Mouse (Mus musculus) Patski (cell line): ENCODE data around the gene Cd81. TPM values are rescaled to one million over a fixed set of nuclear protein-coding genes. Genes with fewer than 3 reads are reported as not detected.

Experiments
- ATAC-seq: fragments of 100-300 bp; one replicate; pipeline ENCODE4 v1.8.0; 2021
- CTCF ChIA-PET: fragments of 350-600 bp; sonication (Branson Sonifier 250); formaldehyde crosslinking; loops from one replicate; lab custom pipeline; 2022; ENCODE audit warnings: inconsistent platforms; lab: Charles Lee
- POLR2A ChIA-PET: fragments of 350-600 bp; sonication (Branson Sonifier 250); formaldehyde crosslinking; loops from one replicate; lab custom pipeline; 2022; ENCODE audit warnings: antibody characterized with exemption, inconsistent platforms; lab: Charles Lee
- DNase-seq: peaks from one replicate; pipeline ENCODE4 v3.0.0-alpha.2; 2011; ENCODE audit warnings: low read depth, low spot score
- H3K27me3 ChIP-seq: fragments of 371-371 bp; one replicate; pipeline ENCODE4 v1.5.1; 2021
- CTCF ChIP-seq: fragments of 100-300 bp; IDR thresholded peaks from one replicate; pipeline ENCODE4 v1.5.1; 2021
- in situ Hi-C: fragments of 300-500 bp; cut with MboI; formaldehyde crosslinking; loops from 3 replicates; pipeline ENCODE4 v1.11.1; 2018; ENCODE audit warnings: low pct_unique_long_range_greater_than_20kb, mixed read lengths
- polyA plus RNA-seq: library from polyadenylated mRNA; unstranded; gene quantifications from one replicate; pipeline ENCODE4 v1.2.3, GENCODE M21; 2021

Gene Cd81
- polyA plus RNA-seq, 1 experiment from 2014 or later: 622 TPM

DNA sequence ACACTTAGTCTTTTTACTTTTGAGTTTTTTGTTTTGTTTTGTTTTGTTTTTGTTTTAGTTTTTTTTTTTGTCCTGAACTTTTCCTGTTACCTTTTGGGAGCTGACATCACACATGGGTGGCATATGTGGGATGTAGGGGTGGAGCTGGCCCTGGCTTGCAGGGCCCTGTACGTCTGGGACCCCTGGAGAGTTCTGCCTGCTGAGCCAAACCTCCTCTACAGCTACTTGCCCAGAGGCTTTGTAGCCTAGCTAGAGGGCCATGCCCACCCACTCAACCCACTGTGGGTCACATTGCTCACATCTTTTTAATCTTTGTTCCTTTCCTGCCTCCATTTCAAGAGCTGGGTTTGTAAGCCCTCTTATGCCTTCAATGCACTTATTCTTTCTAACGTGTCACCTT, 14.9 kb downstream of the Cd81 start:
- CTCF ChIA-PET: interaction anchor here (0.9 to 1.7 kb wide), 5 partner anchors 8 to 59 kb away, joined by 3 to 5 read pairs (median 4); partner anchors contain the start of gene Cd81
- no peak for TF ChIP-seq CTCF
- in situ Hi-C loops: no loop called here
- DNase-seq: no peak
- POLR2A ChIA-PET: interaction anchor here (0.8 to 2.2 kb wide), 3 partner anchors 8 to 60 kb away, joined by 6 to 12 read pairs (median 8); no protein-coding TSS in a partner anchor
- no peaks in the 10 kb centered on the region for H3K27me3 ChIP-seq
- ATAC-seq: no peak

DNA sequence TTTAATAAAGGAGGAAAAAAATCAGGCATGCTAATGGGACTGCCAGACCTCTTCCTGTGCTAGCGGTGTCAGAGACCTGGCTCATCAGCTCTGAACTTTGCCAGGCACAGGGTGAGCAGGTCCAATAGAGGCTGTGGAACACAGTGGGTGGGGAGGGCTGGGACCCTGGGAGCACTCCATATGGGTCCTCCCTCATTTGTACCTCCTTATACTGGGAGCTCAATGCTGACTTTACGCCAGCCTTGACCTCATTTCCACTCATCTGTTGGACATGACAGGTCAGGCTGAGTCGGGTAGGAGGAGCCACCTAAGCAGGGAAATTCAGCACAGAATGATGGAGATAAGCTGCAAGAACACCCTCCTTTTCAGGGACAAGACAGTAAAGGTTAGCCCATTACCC, 15.4 kb downstream of the Cd81 start:
- H3K27me3 ChIP-seq: no peaks in the 10 kb centered on the region
- ChIA-PET POLR2A (interaction anchor here (0.8 to 2.2 kb wide), 4 partner anchors 9 to 60 kb away, joined by 6 to 12 read pairs (median 7); no protein-coding TSS in a partner anchor), CTCF (interaction anchor here (0.9 to 1.7 kb wide), 4 partner anchors 9 to 55 kb away, joined by 3 to 4 read pairs (median 4); partner anchors contain the start of gene Cd81)
- in situ Hi-C loops: no loop called here
- no peak for DNase-seq
- TF ChIP-seq CTCF: no peak
- ATAC-seq: no peak

DNA sequence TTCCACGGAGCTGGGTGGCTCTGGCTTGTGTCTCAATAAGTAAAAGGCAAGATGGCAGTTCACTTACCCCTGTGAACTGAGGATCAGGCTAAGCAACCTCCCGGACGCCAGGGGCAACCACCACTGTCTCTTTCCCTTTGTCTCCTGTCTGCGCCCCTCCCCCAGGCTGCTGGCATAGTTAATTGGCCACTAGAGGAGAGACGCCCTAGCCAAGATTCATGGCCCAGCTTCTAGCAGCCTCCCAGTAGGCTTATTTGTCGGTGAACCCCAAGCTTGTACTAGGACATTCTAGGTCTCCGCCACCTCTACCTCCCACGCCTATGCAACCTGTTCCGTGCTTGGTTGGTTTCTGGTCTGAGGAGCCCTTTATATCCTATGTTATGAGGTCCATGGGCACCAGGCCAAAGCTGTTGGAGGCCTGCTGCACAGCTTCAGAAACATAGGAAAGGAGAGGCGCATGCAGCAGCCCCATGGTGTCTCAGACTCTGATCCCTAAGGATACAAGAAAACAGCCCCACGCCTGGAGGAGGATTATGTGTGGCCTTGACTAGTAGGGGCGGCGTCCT, 15.9 kb downstream of the Cd81 start:
- TF ChIP-seq CTCF: no peak
- no peaks in the 10 kb centered on the region for H3K27me3 ChIP-seq
- ATAC-seq (peak; percentile 10), DNase-seq (no peak)
- in situ Hi-C loops: no loop called here
- ChIA-PET POLR2A (interaction anchor here (1.1 to 2.2 kb wide), 3 partner anchors 9 to 60 kb away, joined by 6 to 12 read pairs (median 8); no protein-coding TSS in a partner anchor), CTCF (interaction anchor here (0.9 to 1.6 kb wide), 2 partner anchors 18 to 55 kb away, joined by 3 to 4 read pairs; no protein-coding TSS in a partner anchor)

DNA sequence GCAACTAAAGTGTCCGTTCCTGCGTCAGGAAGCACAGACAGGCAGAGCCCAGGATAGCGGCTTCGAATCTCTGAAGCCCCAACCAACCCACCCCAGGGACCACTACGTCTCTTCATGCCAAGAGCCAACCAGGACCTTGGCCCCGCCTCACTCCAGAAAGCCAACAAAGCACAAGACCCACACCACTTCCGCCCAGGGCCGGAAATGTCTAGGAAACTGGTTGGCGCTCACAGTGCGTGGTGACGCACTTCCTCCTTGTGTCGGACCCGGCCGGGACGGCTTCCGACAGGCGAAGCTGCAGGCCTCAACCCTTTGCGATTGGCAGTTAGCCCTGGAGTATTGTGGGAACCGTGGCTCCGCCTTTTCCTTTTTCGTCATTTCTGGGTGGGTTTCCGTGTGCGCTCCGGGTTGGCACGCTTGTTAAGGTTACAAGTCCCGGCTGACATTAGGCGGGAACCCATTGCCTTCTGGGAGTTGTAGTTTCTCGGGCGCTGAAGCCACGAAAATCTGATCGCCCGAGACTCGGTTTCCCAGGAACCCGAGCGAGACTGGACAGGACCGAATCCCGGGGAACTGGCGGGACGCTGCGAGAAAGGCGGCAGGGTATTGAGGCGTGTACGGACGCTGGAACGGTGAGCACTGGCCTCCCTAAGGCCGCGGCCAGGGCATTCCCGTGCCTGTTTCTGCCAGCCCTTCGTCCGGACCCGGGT, 16.5 kb downstream of the Cd81 start, which contains the start of gene Tssc4:
Gene Tssc4, plus strand, starts transcription at position 368 of the 710 bp plus-strand sequence.
- DNase-seq (peak; percentile 96), ATAC-seq (peak; percentile 81)
- in situ Hi-C loops: no loop called here
- CTCF ChIA-PET: interaction anchor here (1.6 to 4.6 kb wide), 3 partner anchors 17 to 61 kb away, joined by 4 to 18 read pairs (median 5); no protein-coding TSS in a partner anchor
- H3K27me3 ChIP-seq: no peaks in the 10 kb centered on the region
- POLR2A ChIA-PET: interaction anchor here (0.8 to 2.2 kb wide), 6 partner anchors 10 to 61 kb away, joined by 4 to 15 read pairs (median 7); partner anchors contain the start of gene Cd81
- TF ChIP-seq CTCF: no peak

GRCm38 (mm10) chr7:143069751-143070400, 17.3 kb downstream of the Cd81 start:
- no peaks in the 10 kb centered on the region for H3K27me3 ChIP-seq
- DNase-seq (no peak), ATAC-seq (no peak)
- no peak for TF ChIP-seq CTCF
- in situ Hi-C loops: no loop called here
- CTCF ChIA-PET: interaction anchor here (2.1 to 4.6 kb wide), 2 partner anchors 16 to 62 kb away, joined by 5 to 18 read pairs; no protein-coding TSS in a partner anchor
- POLR2A ChIA-PET: interaction anchor here (0.8 to 1.9 kb wide), 3 partner anchors 14 to 62 kb away, joined by 4 to 15 read pairs (median 4); partner anchors contain the start of gene Cd81

- in situ Hi-C loops: no loop called here
- no peak for DNase-seq
- no peak for ATAC-seq
- TF ChIP-seq CTCF: no peak
- CTCF ChIA-PET: interaction anchor here (0.8 to 4.6 kb wide), 3 partner anchors 16 to 63 kb away, joined by 3 to 18 read pairs (median 5); no protein-coding TSS in a partner anchor
- H3K27me3 ChIP-seq: no peaks in the 10 kb centered on the region
- POLR2A ChIA-PET: interaction anchor here (0.7 to 1.9 kb wide), 2 partner anchors 18 to 62 kb away, joined by 3 to 15 read pairs; partner anchors contain the start of gene Cd81
Observed at GRCm38 (mm10) chr7:143070506-143071070, 18.0 kb downstream of the Cd81 start.

- no peak for TF ChIP-seq CTCF
- H3K27me3 ChIP-seq: no peaks in the 10 kb centered on the region
- ChIA-PET POLR2A (no interaction called here), CTCF (interaction anchor here (1.5 to 4.6 kb wide), 3 partner anchors 13 to 65 kb away, joined by 4 to 21 read pairs (median 18); no protein-coding TSS in a partner anchor)
- ATAC-seq (no peak), DNase-seq (no peak)
- in situ Hi-C loops: no loop called here
Observed at GRCm38 (mm10) chr7:143072605-143073004, 20.1 kb downstream of the Cd81 start.

GRCm38 (mm10) chr7:143073086-143073485, 20.5 kb downstream of the Cd81 start:
- no peak for TF ChIP-seq CTCF
- H3K27me3 ChIP-seq: no peaks in the 10 kb centered on the region
- CTCF ChIA-PET: interaction anchor here (1.5 to 4.6 kb wide), 3 partner anchors 12 to 65 kb away, joined by 4 to 21 read pairs (median 18); no protein-coding TSS in a partner anchor
- in situ Hi-C loops: no loop called here
- ATAC-seq (no peak), DNase-seq (no peak)
- POLR2A ChIA-PET: interaction anchor here (0.6 kb wide), 1 partner anchor 64 kb away, joined by 3 read pairs; no protein-coding TSS in a partner anchor

GRCm38 (mm10) chr7:143075394-143075793, 22.9 kb downstream of the Cd81 start:
- POLR2A ChIA-PET: interaction anchor here (1.4 kb wide), 1 partner anchor 68 kb away, joined by 3 read pairs; no protein-coding TSS in a partner anchor
- no peak for DNase-seq
- CTCF ChIA-PET: interaction anchor here (1.2 to 4.1 kb wide), 3 partner anchors 10 to 391 kb away, joined by 3 to 21 read pairs (median 7); no protein-coding TSS in a partner anchor
- H3K27me3 ChIP-seq: no peaks in the 10 kb centered on the region
- TF ChIP-seq CTCF: no peak
- no peak for ATAC-seq
- in situ Hi-C loops: no loop called here
